Mouse (Mus musculus) brain, embryonic 14.5 days (tissue): ENCODE measurements around the gene Zfp53. TPM values are rescaled to one million over a fixed set of nuclear protein-coding genes. Genes with fewer than 3 reads are reported as not detected.

ENCODE experiments used
- DNase-seq: peaks from one replicate; pipeline ENCODE4 v3.0.0-alpha.2; 2011; ENCODE audit warnings: low read depth
- CTCF ChIP-seq: fragments of 200-500 bp; IDR thresholded peaks from 2 replicates; pipeline ENCODE4 v1.5.1; 2012; ENCODE audit warnings: inconsistent platforms, mild to moderate bottlenecking, moderate library complexity, borderline replicate concordance; ENCODE audit not compliant: insufficient read depth, insufficient read length; ENCODE audit errors: extremely low read depth
- POLR2A ChIP-seq: fragments of 200-500 bp; IDR thresholded peaks from 2 replicates; pipeline ENCODE4 v1.6.1; 2012; ENCODE audit warnings: mild to moderate bottlenecking, inconsistent platforms, borderline replicate concordance; ENCODE audit not compliant: poor library complexity, insufficient read depth, insufficient read length, severe bottlenecking; ENCODE audit errors: extremely low read depth
- polyA plus RNA-seq: library from polyadenylated mRNA; depleted of rRNA; stranded (reverse); fragments of >200 nt; gene quantifications from 2 replicates; pipeline ENCODE4 v1.2.3, GENCODE M21; 2012

The Zfp53 gene
- polyA plus RNA-seq, 1 experiment = 4.1 TPM

GRCm38 (mm10) chr17:21489500-21490001, 753 bp downstream of the Zfp53 start:
- DNase-seq = peak; percentile 1
- TF ChIP-seq CTCF (no peak), POLR2A (no peak)

GRCm38 (mm10) chr17:21501365-21501764, 12.6 kb downstream of the Zfp53 start:
- DNase-seq = no peak
- no peak for TF ChIP-seq CTCF
- no peak for TF ChIP-seq POLR2A

DNA sequence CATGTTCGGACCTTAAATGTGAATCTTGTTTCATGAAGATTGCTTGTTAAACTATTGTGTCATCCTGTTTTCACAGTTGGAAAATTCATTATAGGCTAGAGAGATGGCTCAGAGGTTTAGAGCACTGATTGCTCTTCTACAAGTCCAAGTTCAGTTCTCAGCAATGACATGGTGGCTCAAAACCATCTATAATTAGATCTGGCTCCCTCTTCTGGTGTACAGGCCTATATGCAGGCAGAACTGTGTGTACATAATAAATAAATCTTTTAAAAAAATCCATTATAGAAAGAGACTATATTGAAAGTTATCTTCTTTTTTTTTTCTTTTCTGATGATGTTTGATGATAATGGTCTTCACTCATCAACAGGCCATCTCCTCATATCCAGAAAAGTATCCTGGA, 15.7 kb downstream of the Zfp53 start:
- TF ChIP-seq CTCF (no peak), POLR2A (no peak)
- DNase-seq = no peak

GRCm38 (mm10) chr17:21506258-21506657, 17.5 kb downstream of the Zfp53 start:
- TF ChIP-seq CTCF (no peak), POLR2A (no peak)
- DNase-seq = no peak

GRCm38 (mm10) chr17:21509756-21510155, 21.0 kb downstream of the Zfp53 start:
- DNase-seq = no peak

GRCm38 (mm10) chr17:21515403-21516105, 26.8 kb downstream of the Zfp53 start:
- DNase-seq = peak; percentile 93
- TF ChIP-seq POLR2A (no peak), CTCF (peak; percentile 64; the same call in 1 of the 2 replicates)

More at GRCm38 (mm10) chr17:21509756-21510155, 21.0 kb downstream of the Zfp53 start:
- TF ChIP-seq CTCF (no peak), POLR2A (no peak)

- DNase-seq = peak; percentile 88
- TF ChIP-seq CTCF = no peak
- peak; percentile 68; the same call in 1 of the 2 replicates for TF ChIP-seq POLR2A
These were observed 27.7 kb downstream of the Zfp53 start for GRCm38 (mm10) chr17:21516201-21517129.

DNA sequence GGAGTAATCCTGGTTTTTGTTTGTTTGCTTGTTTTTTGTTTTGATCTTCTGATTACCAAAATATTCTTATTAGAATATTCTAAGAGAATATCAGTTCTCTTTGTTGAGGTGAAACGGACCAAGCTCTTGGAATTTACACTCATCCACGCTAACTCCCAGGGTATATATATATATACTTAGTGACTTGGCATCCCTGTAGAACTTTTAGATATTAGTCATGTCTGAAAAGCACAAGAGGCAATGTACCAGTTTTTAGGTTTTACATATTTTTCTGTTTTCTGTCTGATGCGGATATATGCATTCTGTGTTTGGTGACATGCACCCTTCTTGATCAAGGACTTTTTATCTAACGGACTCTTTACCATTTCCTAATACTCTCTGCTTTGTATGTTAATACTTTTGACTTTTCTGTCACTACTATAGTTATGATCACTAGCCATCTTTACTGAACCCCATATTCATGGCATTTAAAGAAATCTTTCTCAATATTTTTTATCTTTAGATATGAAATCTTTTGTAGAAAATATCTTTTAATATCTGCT, 28.4 kb downstream of the Zfp53 start:
- TF ChIP-seq POLR2A = no peak
- TF ChIP-seq CTCF = no peak
- no peak for DNase-seq

- TF ChIP-seq POLR2A (no peak), CTCF (no peak)
- DNase-seq = no peak
These were observed 37.5 kb downstream of the Zfp53 start for GRCm38 (mm10) chr17:21526270-21526669.

GRCm38 (mm10) chr17:21530645-21531330, 42.0 kb downstream of the Zfp53 start:
- no peak for TF ChIP-seq POLR2A
- no peak for TF ChIP-seq CTCF
- peak; percentile 3 for DNase-seq
